Mouse (Mus musculus) intestine, postnatal 0 days (tissue): ENCODE data around the gene Mrrf. TPM values are rescaled to one million over a fixed set of nuclear protein-coding genes. Genes with fewer than 3 reads are reported as not detected.

Source experiments
- ATAC-seq: fragments of 200-750 bp; cut with Nextera tagmentation; 2 replicates; pipeline ENCODE4 v1.8.0; 2017; ENCODE audit warnings: mild to moderate bottlenecking, moderate TSS enrichment, moderate library complexity
- H3K27ac ChIP-seq: fragments of 300-500 bp; sonication (generic); 2 replicates; pipeline ENCODE4 v1.5.1; 2014; ENCODE audit warnings: mild to moderate bottlenecking, low read depth, low read length, moderate library complexity
- H3K27me3 ChIP-seq: fragments of 300-500 bp; sonication (generic); replicated peaks from 2 replicates; pipeline ENCODE4 v1.6.1; 2014; ENCODE audit warnings: low read length, mixed read lengths; ENCODE audit not compliant: control insufficient read depth, insufficient read depth
- H3K36me3 ChIP-seq: fragments of 300-500 bp; sonication (generic); 2 replicates; pipeline ENCODE4 v1.6.1; 2014; ENCODE audit warnings: mild to moderate bottlenecking, moderate library complexity; ENCODE audit not compliant: control insufficient read depth, insufficient read depth
- H3K4me1 ChIP-seq: fragments of 300-500 bp; sonication (generic); replicated peaks from 2 replicates; pipeline ENCODE4 v1.6.1; 2014; ENCODE audit warnings: antibody characterized with exemption, low read length, mixed read lengths; ENCODE audit not compliant: control insufficient read depth, insufficient read depth
- H3K4me2 ChIP-seq: fragments of 300-500 bp; sonication (generic); replicated peaks from 2 replicates; pipeline ENCODE4 v1.6.1; 2014; ENCODE audit warnings: low read depth, mild to moderate bottlenecking, moderate library complexity
- H3K4me3 ChIP-seq: fragments of 300-500 bp; sonication (generic); 2 replicates; pipeline ENCODE4 v1.5.1; 2014; ENCODE audit warnings: low read depth, low read length
- H3K9ac ChIP-seq: fragments of 300-500 bp; sonication (generic); 2 replicates; pipeline ENCODE4 v1.6.1; 2014; ENCODE audit warnings: mild to moderate bottlenecking, low read depth, low read length
- H3K9me3 ChIP-seq: fragments of 300-500 bp; sonication (generic); 2 replicates; pipeline ENCODE4 v1.6.1; 2016; ENCODE audit warnings: mixed run types; ENCODE audit not compliant: control insufficient read depth
- CTCF ChIP-seq: sonication (generic); IDR thresholded peaks from 2 replicates; pipeline ENCODE4 v1.5.1; 2016; ENCODE audit warnings: low read depth, mild to moderate bottlenecking, control low read depth, antibody characterized with exemption, moderate library complexity
- WGBS: fragments of 180-500 bp; shearing (Covaris S2); extraction: QIAGEN DNeasy Blood & Tissue Kit; methylation state at CpG from one replicate; pipeline ENCODE4 v1.1.7; 2014; 5-methylcytosine and 5-hydroxymethylcytosine counted together
- polyA plus RNA-seq: library from polyadenylated mRNA; unstranded; fragments of >200 nt; fragmentation: Nextera tagmentation; extraction: Ambion mirVana; gene quantifications from 2 replicates; pipeline ENCODE4 v1.2.1, GENCODE M21; 2015

Mrrf gene
- 17.3 and 20.4 TPM in 2 replicates for polyA plus RNA-seq

DNA sequence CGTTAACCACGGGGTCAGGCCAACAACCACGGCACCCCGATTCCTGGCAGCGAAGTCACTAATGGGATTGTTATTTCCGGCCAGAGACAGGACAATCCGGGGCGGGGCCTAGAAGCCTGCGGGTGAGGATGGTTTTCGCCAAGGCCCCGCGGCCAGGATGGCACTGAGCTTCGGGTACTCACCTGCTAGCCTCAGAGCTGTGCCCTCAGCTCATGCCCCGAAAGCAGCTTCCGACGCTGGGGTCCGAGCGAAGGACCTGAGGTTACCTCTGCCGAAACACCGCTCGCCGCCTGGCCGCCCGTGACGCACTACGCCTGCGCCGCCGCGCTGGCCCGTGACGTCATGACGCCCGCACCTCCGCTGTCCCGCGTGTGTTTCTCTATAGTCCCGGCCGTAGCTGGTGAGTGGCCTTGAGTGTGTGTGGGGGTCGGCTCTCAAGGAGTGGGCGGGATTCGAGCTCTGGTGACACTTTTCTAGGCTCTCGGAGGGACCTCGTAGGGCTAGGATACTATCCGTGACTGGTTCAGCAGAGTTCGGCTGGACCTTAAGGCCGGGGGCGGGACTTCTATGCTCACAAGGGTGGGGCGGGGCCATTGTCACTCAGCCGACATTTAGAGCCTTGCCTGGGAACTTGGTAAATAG is at the start of gene Mrrf, which contains the start of gene Rbm18:
TSS of gene Mrrf (plus strand) at position 90 of the 642 bp plus-strand sequence.
TSS of gene Rbm18 (minus strand) at position 474 of the 642 bp plus-strand sequence.
- Histone ChIP-seq H3K36me3 (peaks cover 17% of the 10 kb centered on the region), H3K4me3 (peak within 1 kb of the TSS; percentile 82), H3K9ac (peak within 1 kb of the TSS; percentile 68), H3K27ac (peak within 1 kb of the TSS; percentile 83), H3K4me2 (peak within 1 kb of the TSS; percentile 58), H3K27me3 (no peaks in the 10 kb centered on the region), H3K9me3 (no peaks in the 10 kb centered on the region), H3K4me1 (0 out of 2 replicates have a peak, but pooled peaks cover 4% of the 10 kb centered on the region)
- no peak for TF ChIP-seq CTCF
- peak; percentile 98 for ATAC-seq
- WGBS: under 1% methylated on average over 50 of the region's 50 CpGs

DNA sequence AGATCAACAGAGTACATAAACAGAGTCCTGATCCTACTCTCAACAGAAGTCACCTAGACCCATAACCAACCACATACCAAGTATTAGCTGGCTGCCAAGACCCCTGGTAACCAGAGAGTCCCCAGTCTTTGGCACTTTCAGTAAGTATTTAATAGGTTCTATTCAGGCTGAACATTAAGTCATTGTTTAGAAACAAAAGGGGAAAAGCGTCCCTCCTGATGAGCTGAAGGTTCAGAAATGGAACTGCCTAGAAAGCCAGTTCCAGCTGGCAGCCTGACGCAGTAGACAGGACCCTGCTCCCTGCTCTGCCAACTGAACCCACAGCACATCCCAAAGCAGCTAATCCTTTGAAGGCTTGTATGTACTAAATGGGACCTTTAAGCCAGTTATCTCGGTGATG is 47.0 kb upstream of the Mrrf start:
- Histone ChIP-seq H3K36me3 (no peaks in the 10 kb centered on the region), H3K9ac (no peak overlapping the region), H3K4me2 (no peak overlapping the region), H3K4me1 (0 out of 2 replicates have a peak, but pooled peaks cover 5% of the 10 kb centered on the region), H3K4me3 (no peak overlapping the region), H3K9me3 (no peaks in the 10 kb centered on the region), H3K27me3 (peaks cover 53% of the 10 kb centered on the region), H3K27ac (no peak overlapping the region)
- no peak for ATAC-seq
- 64% methylated on average over 3 of the region's 3 CpGs for WGBS
- TF ChIP-seq CTCF: no peak

DNA sequence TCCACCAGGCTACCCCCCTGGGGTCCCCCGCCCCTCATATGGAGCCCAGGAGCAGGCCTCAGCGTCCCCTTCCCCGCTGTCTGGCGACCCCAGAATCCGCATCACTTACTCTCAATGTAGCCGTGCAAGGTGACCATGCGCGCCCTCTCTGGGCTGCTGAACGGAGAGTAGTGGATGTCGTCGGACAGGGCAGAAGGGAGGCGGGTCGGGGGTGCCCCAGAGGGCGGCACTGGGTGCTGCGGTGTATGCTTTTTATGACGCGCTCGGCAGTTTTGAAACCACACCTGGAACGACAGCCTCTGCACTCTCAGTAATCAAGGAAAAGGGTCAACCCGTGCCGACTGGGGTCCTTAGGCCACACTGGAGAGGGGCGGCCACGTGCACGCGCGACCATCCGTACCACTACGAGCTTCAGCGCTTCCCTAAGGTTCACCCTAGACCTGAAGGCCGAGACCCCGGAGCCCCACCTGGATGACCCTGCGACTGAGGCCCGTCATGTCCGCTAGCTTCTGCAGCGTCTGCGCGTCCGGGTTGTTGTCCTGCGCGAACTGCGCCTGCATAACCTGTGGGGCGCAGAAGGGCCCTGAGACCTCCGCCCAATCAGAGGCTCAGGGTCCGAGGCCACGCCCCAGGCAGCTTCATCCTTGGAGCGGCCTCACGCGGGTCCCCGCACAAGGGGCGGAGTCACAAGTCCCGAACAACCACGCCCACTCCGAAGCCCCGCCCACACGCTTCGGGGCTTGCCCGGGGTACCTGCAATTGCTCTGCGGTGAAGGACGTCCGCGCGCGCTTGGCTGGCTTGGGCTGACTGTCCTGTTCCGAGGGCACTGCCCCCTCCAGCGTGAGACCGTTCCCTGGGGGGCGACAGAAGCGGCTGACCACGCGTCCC is 45.1 kb upstream of the Mrrf start:
- Histone ChIP-seq H3K4me2 (peak overlapping the region; percentile 85), H3K9me3 (no peaks in the 10 kb centered on the region), H3K4me3 (peak overlapping the region; percentile 49), H3K4me1 (0 out of 2 replicates have a peak, but pooled peaks cover 5% of the 10 kb centered on the region), H3K27me3 (peaks cover 72% of the 10 kb centered on the region), H3K36me3 (no peaks in the 10 kb centered on the region), H3K27ac (no peak overlapping the region), H3K9ac (no peak overlapping the region)
- 3% methylated on average over 70 of the region's 70 CpGs for WGBS
- no peak for TF ChIP-seq CTCF
- ATAC-seq: peak; percentile 47

DNA sequence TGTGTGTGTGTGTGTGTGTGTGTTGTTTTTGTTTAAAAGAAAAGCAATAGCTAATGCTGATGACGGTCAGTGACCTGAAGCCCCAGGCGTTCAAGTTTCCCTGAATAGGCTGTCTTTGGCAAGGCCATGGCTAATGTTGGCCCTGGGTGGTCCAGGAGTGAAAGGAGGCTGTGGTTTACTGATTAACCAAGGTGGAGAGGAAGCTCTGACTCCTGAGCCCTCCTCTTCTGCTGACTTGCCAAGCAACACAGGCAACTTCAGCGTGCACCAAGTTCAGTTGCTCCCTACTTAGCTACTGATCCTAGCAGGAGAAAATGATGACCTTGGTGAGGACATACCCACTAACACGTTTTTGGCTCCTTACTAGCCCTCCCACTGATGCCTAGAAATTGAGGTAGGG is 43.4 kb upstream of the Mrrf start:
- WGBS: 14% methylated on average over 4 of the region's 4 CpGs
- no peak overlapping the region for H3K4me2 ChIP-seq
- H3K4me3 ChIP-seq: no peak overlapping the region
- peaks cover 86% of the 10 kb centered on the region for H3K27me3 ChIP-seq
- TF ChIP-seq CTCF: no peak
- H3K4me1 ChIP-seq: 0 out of 2 replicates have a peak, but pooled peaks cover 5% of the 10 kb centered on the region
- no peak overlapping the region for H3K9ac ChIP-seq
- no peak for ATAC-seq
- H3K36me3 ChIP-seq: no peaks in the 10 kb centered on the region
- H3K9me3 ChIP-seq: no peaks in the 10 kb centered on the region
- no peak overlapping the region for H3K27ac ChIP-seq

DNA sequence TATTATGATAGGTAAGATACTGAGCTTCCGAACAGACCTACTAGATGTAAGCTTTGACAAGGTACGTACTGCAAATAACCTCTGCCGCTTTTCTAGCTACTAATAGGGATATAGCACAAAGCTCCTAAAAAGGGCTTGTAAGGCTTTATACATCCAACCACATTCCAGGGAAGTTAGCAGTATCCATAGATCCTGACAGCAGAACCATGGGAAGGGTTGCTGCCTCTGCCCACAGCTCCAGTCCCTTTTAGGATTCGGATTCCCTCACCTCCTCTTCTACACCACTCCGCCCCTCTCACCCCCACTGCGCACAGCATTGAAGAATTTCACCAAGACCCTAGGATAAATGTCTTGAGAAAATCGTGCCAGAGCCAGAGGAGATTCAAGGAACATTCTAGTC is 42.9 kb upstream of the Mrrf start:
- no peaks in the 10 kb centered on the region for H3K9me3 ChIP-seq
- H3K4me1 ChIP-seq: 0 out of 2 replicates have a peak, but pooled peaks cover 5% of the 10 kb centered on the region
- no peaks in the 10 kb centered on the region for H3K36me3 ChIP-seq
- no peak overlapping the region for H3K4me3 ChIP-seq
- no peak overlapping the region for H3K9ac ChIP-seq
- ATAC-seq: no peak
- 33% methylated on average over 7 of the region's 7 CpGs for WGBS
- no peak for TF ChIP-seq CTCF
- H3K4me2 ChIP-seq: no peak overlapping the region
- peaks cover 91% of the 10 kb centered on the region for H3K27me3 ChIP-seq
- H3K27ac ChIP-seq: no peak overlapping the region

DNA sequence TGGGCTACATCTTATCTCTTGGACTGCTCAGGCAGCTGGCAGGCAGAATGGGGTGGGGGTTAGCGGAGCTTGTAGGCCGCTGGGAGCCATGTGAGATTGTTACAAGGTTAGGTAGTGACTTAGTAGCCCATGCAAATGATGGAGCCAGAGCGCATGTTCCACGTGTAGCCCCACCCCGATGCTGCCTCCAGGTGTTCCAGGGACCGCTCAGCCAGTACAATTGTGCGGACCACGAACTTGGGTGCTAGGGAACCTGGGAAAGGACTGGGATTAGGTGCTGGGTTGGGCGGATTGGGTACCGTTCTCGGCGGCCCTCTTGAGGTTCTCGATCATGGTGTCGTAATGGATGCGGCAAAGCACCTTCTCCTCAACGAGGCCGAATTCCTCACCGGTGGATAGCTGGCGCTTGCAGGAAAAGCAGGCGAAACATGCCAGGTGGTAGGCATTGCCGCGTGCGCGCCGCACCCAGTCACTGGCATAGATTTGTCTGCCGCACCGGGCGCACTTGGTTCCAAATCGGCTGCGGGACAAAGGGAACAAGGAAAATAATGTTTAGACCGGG is 42.2 kb upstream of the Mrrf start:
- H3K27ac ChIP-seq: no peak overlapping the region
- peaks cover 98% of the 10 kb centered on the region for H3K27me3 ChIP-seq
- TF ChIP-seq CTCF: no peak
- H3K4me3 ChIP-seq: no peak overlapping the region
- no peaks in the 10 kb centered on the region for H3K9me3 ChIP-seq
- WGBS: 13% methylated on average over 31 of the region's 31 CpGs
- H3K4me1 ChIP-seq: 0 out of 2 replicates have a peak, but pooled peaks cover 5% of the 10 kb centered on the region
- ATAC-seq: no peak
- no peak overlapping the region for H3K9ac ChIP-seq
- H3K4me2 ChIP-seq: no peak overlapping the region
- no peaks in the 10 kb centered on the region for H3K36me3 ChIP-seq
